Mouse (Mus musculus) kidney, adult 2 months (tissue): ENCODE measurements around the gene Hist1h4d.

Source experiments
- CTCF ChIP-seq: fragments of 200-500 bp; conservative IDR thresholded peaks from 2 replicates; pipeline ENCODE4 v1.5.1; 2011; ENCODE audit warnings: low read depth, mild to moderate bottlenecking, control low read depth, low read length, moderate library complexity, mixed read lengths; ENCODE audit not compliant: insufficient read depth, insufficient read length
- POLR2A ChIP-seq: fragments of 200-500 bp; IDR thresholded peaks from one replicate; pipeline ENCODE4 v1.6.1; 2011; ENCODE audit warnings: low read depth, low read length, control low read depth

- TF ChIP-seq POLR2A (no peak), CTCF (no peak)
Measured at GRCm38 (mm10) chr13:23609844-23610243, 28.4 kb downstream of the Hist1h4d start.
